Mouse (Mus musculus): ENCODE data around the gene Rab11fip2.

DNA sequence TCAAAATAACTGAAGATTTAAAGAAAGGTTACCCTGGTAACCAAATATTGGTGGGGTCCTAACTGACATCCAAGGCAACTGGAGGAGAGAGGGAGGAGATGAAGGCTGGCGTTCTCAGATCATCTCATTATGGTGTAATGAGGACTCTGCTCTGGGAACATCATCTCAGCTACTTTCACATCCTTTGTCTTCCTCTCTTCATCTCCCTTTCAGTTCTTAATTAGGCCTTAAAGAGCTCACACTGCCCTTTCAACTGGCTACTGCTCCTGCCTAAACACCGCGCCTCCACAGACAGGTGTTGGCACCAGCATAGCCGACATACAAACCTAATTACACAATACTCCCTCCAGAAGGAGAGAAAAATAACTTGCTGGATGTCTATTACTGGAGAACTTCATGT lies 31.9 kb downstream of the Rab11fip2 start:
- TF ChIP-seq CTCF (conservative IDR thresholded peaks at IDR 0.05; ENCODE audit: low read length) (no peak), POU5F1 (IDR thresholded peaks at IDR 0.05; ENCODE audit: borderline replicate concordance, low read length) (no peak)

Data from E14TG2a.4 (cell line).